Mouse (Mus musculus) midbrain, embryonic 14.5 days (tissue): ENCODE data around the gene Tmem104. TPM values are rescaled to one million over a fixed set of nuclear protein-coding genes. Genes with fewer than 3 reads are reported as not detected.

ENCODE experiments used
- ATAC-seq: fragments of 200-750 bp; cut with Nextera tagmentation; 2 replicates; pipeline ENCODE4 v1.8.0; 2017; ENCODE audit warnings: moderate number of reproducible peaks, moderate library complexity; ENCODE audit not compliant: low FRiP score, low TSS enrichment
- DNase-seq: peaks from one replicate; pipeline ENCODE4 v3.0.0-alpha.2; 2015
- H3K27ac ChIP-seq: fragments of 300-500 bp; sonication (generic); replicated peaks from 2 replicates; pipeline ENCODE4 v1.5.1; 2014; ENCODE audit warnings: mild to moderate bottlenecking, low read depth, low read length, moderate library complexity
- H3K27me3 ChIP-seq: fragments of 300-500 bp; sonication (generic); 2 replicates; pipeline ENCODE4 v1.6.1; 2014; ENCODE audit warnings: low read length, control low read depth, mixed read lengths; ENCODE audit not compliant: control insufficient read depth, insufficient read depth
- H3K36me3 ChIP-seq: fragments of 300-500 bp; sonication (generic); 2 replicates; pipeline ENCODE4 v1.6.1; 2014; ENCODE audit warnings: low read length, control low read depth; ENCODE audit not compliant: control insufficient read depth, insufficient read depth
- H3K4me1 ChIP-seq: fragments of 300-500 bp; sonication (generic); 2 replicates; pipeline ENCODE4 v1.6.1; 2014; ENCODE audit warnings: mild to moderate bottlenecking, antibody characterized with exemption, low read length, control low read depth; ENCODE audit not compliant: control insufficient read depth, insufficient read depth
- H3K4me2 ChIP-seq: fragments of 300-500 bp; sonication (generic); 2 replicates; pipeline ENCODE4 v1.6.1; 2014; ENCODE audit warnings: mild to moderate bottlenecking, low read length, moderate library complexity
- H3K4me3 ChIP-seq: fragments of 300-500 bp; sonication (generic); replicated peaks from 2 replicates; pipeline ENCODE4 v1.5.1; 2014; ENCODE audit warnings: low read depth, low read length
- H3K9ac ChIP-seq: fragments of 300-500 bp; sonication (generic); replicated peaks from 2 replicates; pipeline ENCODE4 v1.6.1; 2014; ENCODE audit warnings: mild to moderate bottlenecking, low read length, moderate library complexity
- H3K9me3 ChIP-seq: fragments of 300-500 bp; sonication (generic); 2 replicates; pipeline ENCODE4 v1.6.1; 2016; ENCODE audit warnings: low read length, control low read depth, mixed read lengths; ENCODE audit not compliant: control insufficient read depth
- WGBS: fragments of 180-500 bp; shearing (Covaris S2); extraction: QIAGEN DNeasy Blood & Tissue Kit; methylation state at CpG from one replicate; pipeline ENCODE4 v1.1.7; 2014; 5-methylcytosine and 5-hydroxymethylcytosine counted together
- polyA plus RNA-seq: library from polyadenylated mRNA; unstranded; fragments of >200 nt; fragmentation: Nextera tagmentation; extraction: Ambion mirVana; gene quantifications from 2 replicates; pipeline ENCODE4 v1.2.1, GENCODE M21; 2014

Tmem104 gene
- polyA plus RNA-seq, 1 experiment from 2014 or later: 14.9 TPM

- H3K4me3 ChIP-seq: peak overlapping the region; percentile 44
- H3K9ac ChIP-seq: peak overlapping the region; percentile 54
- H3K27ac ChIP-seq: no peak overlapping the region
- peak; percentile 69 for DNase-seq
- H3K4me2 ChIP-seq: peak overlapping the region; percentile 90
- H3K27me3 ChIP-seq: peaks cover 33% of the 10 kb centered on the region
- no peaks in the 10 kb centered on the region for H3K9me3 ChIP-seq
- H3K36me3 ChIP-seq: peaks cover 4% of the 10 kb centered on the region; the same call in 1 of the 2 replicates
- no peak; the same call in 1 of the 2 replicates for ATAC-seq
- WGBS: 2% methylated on average over 62 of the region's 63 CpGs
- H3K4me1 ChIP-seq: peaks cover 17% of the 10 kb centered on the region; the same call in 1 of the 2 replicates
Observed at GRCm38 (mm10) chr11:115249721-115250404, 62.6 kb downstream of the Tmem104 start.

GRCm38 (mm10) chr11:115250405-115251090 is 63.3 kb downstream of the Tmem104 start:
- no peak for ATAC-seq
- under 1% methylated on average over 36 of the region's 36 CpGs for WGBS

GRCm38 (mm10) chr11:115251258-115251657 is 64.0 kb downstream of the Tmem104 start:
- WGBS: 45% methylated on average over 3 of the region's 3 CpGs
- Histone ChIP-seq H3K9me3 (no peaks in the 10 kb centered on the region), H3K36me3 (no peaks in the 10 kb centered on the region), H3K4me1 (peaks cover 17% of the 10 kb centered on the region; the same call in 1 of the 2 replicates), H3K4me2 (no peak overlapping the region), H3K9ac (no peak overlapping the region), H3K27ac (no peak overlapping the region), H3K27me3 (peaks cover 38% of the 10 kb centered on the region), H3K4me3 (no peak overlapping the region)
- DNase-seq: no peak
- no peak for ATAC-seq

More at GRCm38 (mm10) chr11:115250405-115251090, 63.3 kb downstream of the Tmem104 start:
- H3K9me3 ChIP-seq: no peaks in the 10 kb centered on the region
- peak overlapping the region; percentile 44 for H3K4me3 ChIP-seq
- no peak overlapping the region for H3K27ac ChIP-seq
- H3K27me3 ChIP-seq: peaks cover 33% of the 10 kb centered on the region
- no peak for DNase-seq
- no peaks in the 10 kb centered on the region for H3K36me3 ChIP-seq
- H3K4me2 ChIP-seq: peak overlapping the region; percentile 90
- peak overlapping the region; percentile 54 for H3K9ac ChIP-seq
- peaks cover 17% of the 10 kb centered on the region; the same call in 1 of the 2 replicates for H3K4me1 ChIP-seq

GRCm38 (mm10) chr11:115257775-115258510 is 70.7 kb downstream of the Tmem104 start:
- H3K27me3 ChIP-seq: peaks cover 44% of the 10 kb centered on the region
- H3K9me3 ChIP-seq: no peaks in the 10 kb centered on the region
- ATAC-seq (no peak), DNase-seq (peak; percentile 42)
- peak overlapping the region; percentile 40 for H3K4me2 ChIP-seq
- 17% methylated on average over 57 of the region's 59 CpGs for WGBS
- 0 out of 2 replicates have a peak, but pooled peaks cover 3% of the 10 kb centered on the region for H3K4me1 ChIP-seq
- H3K9ac ChIP-seq: no peak overlapping the region
- H3K4me3 ChIP-seq: peak overlapping the region; percentile 19; the same call in 1 of the 2 replicates
- H3K27ac ChIP-seq: no peak overlapping the region
- no peaks in the 10 kb centered on the region for H3K36me3 ChIP-seq

GRCm38 (mm10) chr11:115259134-115259533 is 71.8 kb downstream of the Tmem104 start:
- WGBS: 88% methylated on average over 4 of the region's 4 CpGs
- H3K9me3 ChIP-seq: no peaks in the 10 kb centered on the region
- H3K4me2 ChIP-seq: no peak overlapping the region
- no peak overlapping the region for H3K27ac ChIP-seq
- H3K4me1 ChIP-seq: 0 out of 2 replicates have a peak, but pooled peaks cover 3% of the 10 kb centered on the region
- no peak overlapping the region for H3K9ac ChIP-seq
- ATAC-seq (no peak), DNase-seq (no peak)
- no peaks in the 10 kb centered on the region for H3K36me3 ChIP-seq
- peaks cover 48% of the 10 kb centered on the region for H3K27me3 ChIP-seq
- H3K4me3 ChIP-seq: no peak overlapping the region

- ATAC-seq: no peak
- Histone ChIP-seq H3K27ac (no peak overlapping the region), H3K27me3 (peaks cover 69% of the 10 kb centered on the region), H3K9me3 (no peaks in the 10 kb centered on the region), H3K4me3 (no peak overlapping the region), H3K36me3 (peaks cover 5% of the 10 kb centered on the region), H3K9ac (no peak overlapping the region), H3K4me2 (no peak overlapping the region), H3K4me1 (peaks cover 21% of the 10 kb centered on the region)
- 79% methylated on average over 11 of the region's 11 CpGs for WGBS
- no peak for DNase-seq
Observed at GRCm38 (mm10) chr11:115262954-115263353, 75.7 kb downstream of the Tmem104 start.

GRCm38 (mm10) chr11:115264136-115264861 is 77.0 kb downstream of the Tmem104 start:
- DNase-seq: no peak
- H3K36me3 ChIP-seq: peaks cover 18% of the 10 kb centered on the region
- WGBS: 74% methylated on average over 7 of the region's 7 CpGs
- H3K4me3 ChIP-seq: no peak overlapping the region
- H3K27ac ChIP-seq: no peak overlapping the region
- no peak overlapping the region for H3K4me2 ChIP-seq
- no peak overlapping the region for H3K9ac ChIP-seq
- no peak for ATAC-seq
- no peaks in the 10 kb centered on the region for H3K9me3 ChIP-seq
- peaks cover 66% of the 10 kb centered on the region for H3K27me3 ChIP-seq
- peaks cover 21% of the 10 kb centered on the region for H3K4me1 ChIP-seq
